Mouse (Mus musculus): ENCODE results near the gene Dnttip2.

Dnttip2 gene

DNA sequence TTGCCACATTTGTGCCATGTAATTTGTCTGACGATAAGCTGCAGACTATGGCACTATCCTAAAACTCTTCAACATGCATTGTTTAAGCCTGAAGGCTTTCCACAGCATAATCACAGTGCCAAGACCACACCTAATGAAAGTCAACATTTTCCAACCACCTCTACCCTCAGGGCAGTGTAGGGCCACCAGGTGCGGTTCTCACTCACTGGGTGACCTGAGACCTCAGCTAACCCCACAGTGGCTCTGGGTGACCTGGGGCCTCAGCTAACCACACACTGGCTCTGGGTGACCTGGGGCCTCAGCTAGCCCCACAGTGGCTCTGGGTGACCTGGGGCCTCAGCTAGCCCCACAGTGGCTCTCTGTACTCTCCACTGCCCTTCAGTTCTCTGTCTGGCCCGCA is 50.3 kb downstream of the Dnttip2 start:
- no peak for DNase-seq (ENCODE audit: extremely low read depth, low read depth, low spot score)

DNA sequence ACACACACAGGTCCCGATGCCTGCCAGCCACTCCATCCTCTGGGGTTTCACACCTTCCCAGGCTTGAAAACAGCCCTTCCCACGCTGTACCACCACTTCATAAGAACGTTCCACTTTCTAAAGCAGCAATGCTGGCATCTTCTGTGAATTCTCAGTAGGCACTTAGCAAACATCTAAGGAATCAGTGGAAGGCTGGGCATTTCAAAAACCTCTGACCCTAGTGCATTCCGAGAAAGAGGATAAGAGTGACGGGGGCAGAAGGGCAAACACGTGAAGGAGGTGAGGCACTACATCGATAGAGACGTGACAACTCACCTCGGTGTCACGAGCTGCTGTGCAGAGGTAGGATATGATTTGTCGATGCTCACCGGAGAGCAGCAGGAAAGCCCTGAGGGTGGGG is 56.3 kb downstream of the Dnttip2 start:
- DNase-seq (ENCODE audit: extremely low read depth, low read depth, low spot score): no peak

DNA sequence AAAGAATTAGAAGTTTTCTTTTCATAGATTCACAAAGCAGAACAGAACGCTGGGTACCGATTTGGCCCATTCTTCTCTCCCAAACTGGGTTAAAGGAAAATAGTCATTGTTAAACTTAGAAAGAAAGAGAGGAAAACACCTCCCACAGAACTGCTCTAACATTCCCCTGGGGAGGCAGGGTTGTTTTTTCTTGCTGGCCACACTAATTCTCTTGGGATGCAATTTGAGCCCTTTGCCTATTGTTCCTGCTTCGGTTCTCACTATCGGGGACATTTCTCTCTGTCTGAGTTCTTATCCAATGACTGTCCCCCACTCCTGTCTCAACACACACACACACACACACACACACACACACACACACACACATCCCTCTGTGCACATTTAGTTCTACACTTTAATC is 59.3 kb downstream of the Dnttip2 start:
- no peak for DNase-seq (ENCODE audit: extremely low read depth, low read depth, low spot score)

DNA sequence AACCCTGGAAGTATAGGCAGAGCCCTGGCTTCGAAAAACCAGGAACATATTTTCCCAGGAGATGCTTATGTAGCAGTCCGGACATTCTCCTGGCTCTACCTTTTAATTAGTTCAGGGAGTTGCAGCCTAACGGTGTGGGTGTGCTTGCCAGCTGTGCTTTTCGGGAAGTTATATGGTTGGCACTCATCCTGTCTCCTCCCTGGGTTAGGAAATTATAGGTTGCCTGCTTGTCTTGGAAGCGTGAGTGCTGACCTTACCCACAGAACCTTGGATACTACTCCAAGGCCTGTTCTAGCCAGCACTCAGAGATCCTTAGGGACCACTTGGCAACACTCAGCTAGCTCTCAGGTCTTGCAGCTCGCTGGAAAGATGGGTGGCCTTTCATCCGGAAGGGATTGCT is 59.7 kb downstream of the Dnttip2 start:
- peak; percentile 73 for DNase-seq (ENCODE audit: extremely low read depth, low read depth, low spot score)

DNA sequence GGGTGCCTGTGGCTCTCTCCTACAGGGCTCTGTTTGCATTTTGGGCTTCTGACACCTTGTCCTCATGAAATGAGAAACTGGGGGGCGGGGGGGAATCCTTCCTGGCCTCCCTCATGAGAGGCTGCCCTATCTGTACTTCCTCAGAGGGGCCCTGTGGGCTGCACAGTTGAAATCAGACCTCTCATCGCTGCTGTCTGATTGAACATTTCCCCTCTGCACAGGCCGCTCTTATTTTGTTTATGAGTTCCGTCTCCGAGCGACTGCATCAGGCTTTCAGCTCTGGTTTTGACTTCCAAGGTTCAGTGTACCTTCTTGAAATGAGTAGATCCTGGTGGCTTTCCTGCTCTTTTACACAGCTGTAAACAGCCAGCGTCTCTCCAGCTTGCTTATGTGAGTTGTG is 60.2 kb downstream of the Dnttip2 start:
- DNase-seq (ENCODE audit: extremely low read depth, low read depth, low spot score): no peak

Data from fat pad, adult 2 months (tissue).